Mouse (Mus musculus) erythroblast, adult 5-6 weeks (primary cell): ENCODE data around the gene Usp25. TPM values are rescaled to one million over a fixed set of nuclear protein-coding genes. Genes with fewer than 3 reads are reported as not detected.

Experiments
- ATAC-seq: replicated peaks from 2 replicates; pipeline ENCODE4 v1.8.0; 2016; ENCODE audit warnings: moderate number of reproducible peaks, mild to moderate bottlenecking, moderate TSS enrichment, inconsistent platforms; ENCODE audit not compliant: poor library complexity, low FRiP score, severe bottlenecking
- total RNA-seq, 2 experiments: library from RNA; stranded (forward) in 1 of 2; stranded (reverse) in 1 of 2; fragments of 150-400 nt in 1 of 2; fragments of 200-764, 138-1000 nt in 1 of 2; gene quantifications; 2 replicates each; pipeline versions ENCODE4 v1.2.3 to v1.2.4; 2015 to 2017; ENCODE audit warnings: low replicate concordance in 2 of 2

Gene Usp25
- total RNA-seq, 2 experiments from 2014 or later = 232 to 406 TPM

DNA sequence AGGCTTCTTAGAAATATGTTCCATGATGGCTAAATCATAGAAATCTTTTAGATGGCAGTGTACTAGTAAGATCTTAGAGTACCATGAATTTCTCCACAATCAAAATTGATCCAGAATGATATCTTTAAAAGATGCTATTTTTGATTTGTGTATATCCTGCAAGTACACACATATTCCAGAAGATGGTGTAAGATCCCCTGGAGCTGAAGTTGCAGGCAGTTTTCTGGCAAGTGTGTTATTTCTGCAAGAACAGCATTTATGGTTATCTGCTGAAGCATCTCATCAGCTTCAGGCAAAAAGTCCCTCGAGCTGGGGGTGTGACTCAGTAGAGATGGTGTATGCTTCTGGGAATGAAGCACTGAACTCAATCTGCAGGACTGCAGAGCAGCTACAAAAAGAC is 112.4 kb downstream of the Usp25 start:
- ATAC-seq = no peak

DNA sequence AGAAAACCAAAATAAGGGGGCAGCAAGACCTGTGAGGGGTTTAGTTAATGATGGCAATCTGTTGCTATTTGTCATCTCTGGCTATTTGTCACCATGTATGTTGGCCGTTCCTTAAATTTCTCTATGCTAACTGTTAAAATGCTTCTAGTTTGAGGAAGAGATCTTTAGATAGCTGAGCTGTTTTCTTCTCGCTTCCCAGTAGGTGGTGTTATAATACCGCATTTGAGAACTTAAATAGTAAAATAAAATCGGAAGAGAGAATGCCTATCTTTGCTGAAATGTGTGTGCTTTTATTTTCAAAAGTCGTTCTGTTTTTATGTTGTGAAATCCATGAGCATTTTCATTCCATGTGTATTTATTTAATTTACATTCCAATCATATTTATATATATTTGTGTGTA is 115.2 kb downstream of the Usp25 start:
- ATAC-seq = no peak

DNA sequence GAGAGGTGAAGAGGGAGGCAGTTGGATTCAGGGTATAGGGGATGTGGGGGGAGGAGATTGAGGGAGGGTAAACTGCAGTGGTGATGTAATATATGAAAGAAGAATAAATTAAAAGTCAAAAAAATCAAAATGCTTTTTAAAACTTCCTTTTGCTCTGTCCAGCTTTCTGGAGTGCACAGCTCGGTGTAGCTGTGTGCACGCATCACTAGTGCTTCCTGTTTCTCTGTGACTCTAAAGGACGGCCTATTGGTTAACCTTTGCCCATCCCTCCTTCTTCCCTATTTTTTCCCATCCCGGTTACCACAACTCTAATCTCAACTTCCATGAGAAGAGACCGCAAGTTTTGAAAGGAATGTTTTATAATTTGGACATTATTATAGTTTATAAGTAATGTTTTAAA is 119.5 kb downstream of the Usp25 start:
- no peak for ATAC-seq

DNA sequence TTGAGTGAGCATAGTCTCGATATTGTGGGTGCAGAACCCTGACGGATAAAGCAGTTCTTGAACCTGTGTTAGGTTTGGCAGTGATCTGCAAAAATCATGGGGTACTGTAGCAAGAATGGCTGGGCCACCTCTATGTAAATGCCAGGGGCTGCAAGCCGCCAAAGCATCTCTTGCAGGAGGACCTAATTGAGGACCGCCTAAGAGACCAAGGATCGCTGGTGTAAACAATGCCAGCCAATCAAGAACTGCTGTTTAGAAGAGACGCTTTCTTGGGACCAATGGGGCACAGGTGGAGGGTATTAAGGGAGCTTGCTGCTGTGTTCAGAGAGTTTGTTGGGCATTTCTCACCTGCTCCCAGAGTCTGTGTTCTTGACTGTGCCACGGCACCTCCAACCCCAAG is 127.1 kb downstream of the Usp25 start:
- no peak for ATAC-seq

DNA sequence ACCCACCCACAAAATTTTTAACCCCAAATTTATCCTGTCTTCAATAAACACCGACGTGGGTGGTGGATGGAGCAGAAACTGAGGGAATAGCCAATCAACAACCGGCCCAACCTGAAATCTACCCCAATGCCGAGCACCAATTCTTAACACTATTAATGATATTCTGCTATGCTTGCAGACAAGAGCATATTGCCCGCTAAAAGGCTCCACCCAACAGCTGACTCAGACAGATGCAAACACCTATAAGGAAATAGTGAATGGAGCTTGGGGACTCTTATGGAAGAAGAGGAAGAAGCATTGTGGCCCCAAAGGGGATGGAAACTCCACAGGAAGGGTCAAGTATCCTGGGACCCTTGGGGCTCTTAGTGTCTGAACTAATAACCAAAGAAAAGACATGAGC is 133.3 kb downstream of the Usp25 start:
- no peak for ATAC-seq

DNA sequence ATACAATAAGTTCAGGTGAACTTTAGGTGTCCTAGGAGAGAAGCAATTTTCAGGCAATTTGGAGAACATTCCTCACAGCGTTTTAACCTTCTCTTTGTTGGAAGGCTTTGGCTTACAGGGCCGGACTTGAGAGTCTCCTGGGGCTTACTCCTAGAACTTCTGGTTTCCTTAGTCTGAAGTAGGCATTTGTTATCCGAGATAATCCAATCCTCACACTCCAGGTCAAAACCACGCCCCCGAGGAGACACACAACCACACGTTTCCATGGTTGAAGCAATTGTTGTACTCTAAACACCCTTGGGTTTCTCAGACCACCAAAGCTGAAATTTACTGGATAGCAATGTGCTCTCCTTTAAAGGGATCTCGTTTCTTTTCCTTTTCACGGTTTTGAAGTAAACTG is 136.8 kb downstream of the Usp25 start:
- no peak for ATAC-seq

DNA sequence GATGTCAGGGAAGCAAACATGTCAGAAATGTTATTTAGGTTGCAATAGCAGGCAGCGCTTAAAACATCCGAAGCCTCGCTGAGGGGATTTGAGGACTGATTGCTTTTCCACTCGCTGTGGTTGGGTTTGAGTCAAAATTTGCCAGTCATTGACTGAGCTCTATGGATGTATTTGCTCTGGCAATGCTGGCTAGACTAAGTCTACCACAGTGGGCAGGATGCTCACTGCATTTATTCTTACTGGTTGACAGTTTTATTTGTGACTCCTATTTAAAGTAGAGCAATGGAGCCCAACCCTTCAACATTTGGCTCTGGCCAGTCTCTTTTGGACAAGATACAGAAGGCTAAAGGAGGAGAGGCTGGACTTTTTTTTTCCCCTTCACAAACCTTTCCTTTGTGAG is 137.4 kb downstream of the Usp25 start:
- ATAC-seq = no peak

DNA sequence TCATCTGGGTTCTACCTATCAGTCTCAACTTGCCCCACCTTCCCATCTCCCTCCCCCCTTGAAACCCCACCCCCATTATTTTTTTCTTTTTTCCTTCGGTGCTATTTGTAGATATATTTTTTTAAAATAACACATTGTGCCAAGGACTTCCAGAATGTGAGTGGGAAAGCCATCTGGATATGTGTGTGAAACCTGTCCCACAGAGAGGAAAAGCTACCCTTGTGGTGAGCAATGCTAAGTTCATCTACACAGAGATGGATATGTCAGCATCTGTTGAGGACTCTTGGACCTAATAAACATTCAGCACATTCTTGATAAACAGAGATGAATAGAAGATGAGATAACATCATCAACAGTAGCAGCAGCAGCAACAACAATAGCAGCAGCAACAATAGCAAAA is 138.8 kb downstream of the Usp25 start:
- no peak for ATAC-seq

DNA sequence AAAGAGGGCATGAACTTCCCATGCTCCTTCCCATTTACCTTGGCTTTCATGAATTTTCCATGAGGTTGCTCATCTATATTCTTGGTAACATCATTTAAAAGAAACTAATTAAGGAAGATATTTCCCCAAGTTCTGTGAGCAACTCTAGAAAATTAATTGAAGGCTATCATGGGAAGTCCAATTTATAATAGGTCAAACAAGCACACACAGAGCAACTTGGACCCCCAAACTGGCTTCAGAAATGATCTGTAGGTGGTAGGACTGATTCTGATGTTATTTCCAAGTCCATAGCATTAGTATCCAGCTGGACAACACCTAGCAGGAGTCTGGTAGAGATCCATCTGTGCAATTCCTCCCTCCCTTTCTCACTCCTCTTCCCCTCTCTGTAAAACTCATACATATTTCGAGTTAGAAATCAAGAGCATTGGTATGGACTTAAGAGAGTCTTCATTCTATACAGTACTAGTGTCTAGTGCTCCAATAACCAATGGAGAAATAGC is 139.8 kb downstream of the Usp25 start:
- ATAC-seq = no peak

DNA sequence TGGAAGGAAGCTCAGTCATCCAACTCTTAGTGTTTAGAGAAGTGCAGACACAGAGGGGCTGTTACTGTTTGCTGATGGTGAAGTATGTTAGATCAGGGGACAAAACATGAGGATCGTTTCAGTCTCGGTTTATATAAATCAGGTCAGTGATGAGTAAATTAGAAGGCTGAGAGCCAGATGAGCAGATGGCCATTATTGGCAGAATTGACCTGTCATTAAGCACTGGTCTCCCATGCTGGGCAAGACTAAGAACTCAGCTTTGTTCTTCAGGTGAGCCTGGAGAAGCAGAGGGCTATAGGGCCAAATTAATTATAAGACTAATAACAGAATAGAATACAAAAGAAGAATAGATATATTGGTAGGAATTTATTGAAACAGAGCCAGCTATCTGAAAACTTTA is 140.3 kb downstream of the Usp25 start:
- no peak for ATAC-seq

DNA sequence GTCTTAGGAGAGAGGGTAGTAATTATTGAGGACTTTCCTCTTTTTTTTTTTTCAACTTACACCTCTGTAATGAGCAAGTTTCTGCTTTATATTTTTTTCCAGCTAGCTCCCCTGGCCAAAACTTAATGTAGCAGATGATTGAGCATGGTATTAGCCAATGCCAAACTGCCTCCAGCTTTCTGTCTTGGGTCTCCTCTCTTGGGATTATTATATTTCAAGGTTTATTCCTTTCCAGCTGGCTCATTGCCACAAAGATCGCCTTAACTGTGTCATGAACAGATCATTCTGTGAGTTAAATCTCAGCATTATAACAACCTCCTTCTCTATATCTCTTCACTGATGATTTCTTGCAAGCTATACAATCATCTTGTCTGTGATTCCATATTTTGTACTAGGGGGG is 141.3 kb downstream of the Usp25 start:
- no peak for ATAC-seq
